Mouse (Mus musculus): ENCODE data around the gene Nob1. TPM values are rescaled to one million over a fixed set of nuclear protein-coding genes. Genes with fewer than 3 reads are reported as not detected.

Gene Nob1
- polyA plus RNA-seq, 1 experiment from 2014 or later, result 55.5 TPM

DNA sequence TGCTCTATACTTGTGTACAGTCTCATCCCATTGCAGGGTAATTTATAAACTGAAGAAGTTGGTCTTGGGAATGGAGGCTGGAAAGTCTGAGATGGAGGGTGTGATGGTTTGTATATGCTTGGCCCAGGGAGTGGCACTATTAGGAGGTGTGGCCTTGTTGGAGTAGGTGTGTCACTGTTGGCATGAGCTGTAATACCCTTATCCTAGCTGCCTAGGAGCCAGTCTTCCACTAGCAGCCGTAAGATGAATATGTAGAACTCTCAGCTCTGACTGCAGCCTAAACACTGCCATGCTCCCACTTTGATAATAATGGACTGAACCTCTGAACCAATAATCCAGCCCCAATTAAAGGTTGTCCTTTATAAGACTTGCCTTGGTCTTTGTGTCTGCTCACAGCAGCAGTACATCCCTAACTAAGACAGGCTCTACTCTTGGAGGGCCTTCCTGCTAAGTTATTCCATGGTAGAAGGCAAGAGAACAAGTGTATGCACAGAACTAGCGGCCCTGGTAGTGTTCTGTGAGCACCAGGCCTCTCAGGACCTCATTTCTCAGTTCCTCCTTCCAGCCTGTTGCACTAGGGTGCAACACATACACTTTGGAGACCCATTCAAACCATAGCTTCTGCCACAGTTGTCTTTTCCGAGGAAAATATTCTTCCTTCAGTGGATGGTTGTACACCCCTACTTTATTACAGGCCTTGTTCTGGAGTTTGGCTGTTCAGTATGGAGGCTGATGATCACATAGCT is 15.2 kb upstream of the Nob1 start:
- no peak overlapping the region for H3K27ac ChIP-seq (ENCODE audit: low read length)
- 84% methylated on average over 3 of the region's 3 CpGs for WGBS

DNA sequence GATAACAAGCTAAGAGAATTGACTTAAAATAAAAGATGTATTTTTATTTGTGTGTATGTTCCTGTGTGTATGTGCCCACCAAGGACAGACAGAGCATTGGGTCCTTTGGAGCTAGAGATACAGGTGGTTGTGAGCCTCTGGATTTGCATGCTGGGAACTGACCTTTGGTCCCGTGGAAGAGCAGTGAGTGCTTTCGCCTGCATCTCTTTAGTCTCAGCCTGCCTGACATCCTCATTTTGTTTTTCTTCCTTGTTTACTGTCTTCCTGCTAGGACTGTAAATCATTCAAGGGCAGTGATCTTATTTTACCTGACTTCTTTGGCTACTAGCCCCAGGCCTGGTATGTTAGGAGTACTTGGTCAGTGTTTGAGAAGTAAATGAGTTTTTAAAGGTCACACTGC is 12.9 kb upstream of the Nob1 start:
- Histone ChIP-seq H3K4me2 (ENCODE audit: low read depth, low read length) (no peak overlapping the region), H3K27ac (ENCODE audit: low read length) (no peak overlapping the region), H3K9ac (ENCODE audit: low read length) (no peak overlapping the region), H3K4me3 (ENCODE audit: low read length) (no peak overlapping the region), H3K27me3 (ENCODE audit: control insufficient read depth, insufficient read depth, low read length) (no peaks in the 10 kb centered on the region), H3K9me3 (replicated peaks; ENCODE audit: control insufficient read depth, low read length) (no peaks in the 10 kb centered on the region), H3K36me3 (ENCODE audit: control insufficient read depth, insufficient read depth) (no peaks in the 10 kb centered on the region), H3K4me1 (ENCODE audit: control insufficient read depth, insufficient read depth, low read length) (peaks cover 7% of the 10 kb centered on the region; the same call in 1 of the 2 replicates)
- WGBS, result 67% methylated on average over 2 of the region's 2 CpGs
- ATAC-seq (replicated peaks; ENCODE audit: extremely low read depth, insufficient read depth, low FRiP score), result no peak

More for the DNA sequence above, 15.2 kb upstream of the Nob1 start:
- no peaks in the 10 kb centered on the region for H3K9me3 ChIP-seq (replicated peaks; ENCODE audit: control insufficient read depth, low read length)
- no peak for ATAC-seq (replicated peaks; ENCODE audit: extremely low read depth, insufficient read depth, low FRiP score)
- no peaks in the 10 kb centered on the region for H3K27me3 ChIP-seq (ENCODE audit: control insufficient read depth, insufficient read depth, low read length)
- H3K4me1 ChIP-seq (ENCODE audit: control insufficient read depth, insufficient read depth, low read length), result peaks cover 10% of the 10 kb centered on the region; the same call in 1 of the 2 replicates
- no peaks in the 10 kb centered on the region for H3K36me3 ChIP-seq (ENCODE audit: control insufficient read depth, insufficient read depth)
- H3K4me2 ChIP-seq (ENCODE audit: low read depth, low read length), result no peak overlapping the region
- H3K9ac ChIP-seq (ENCODE audit: low read length), result no peak overlapping the region
- H3K4me3 ChIP-seq (ENCODE audit: low read length), result no peak overlapping the region

DNA sequence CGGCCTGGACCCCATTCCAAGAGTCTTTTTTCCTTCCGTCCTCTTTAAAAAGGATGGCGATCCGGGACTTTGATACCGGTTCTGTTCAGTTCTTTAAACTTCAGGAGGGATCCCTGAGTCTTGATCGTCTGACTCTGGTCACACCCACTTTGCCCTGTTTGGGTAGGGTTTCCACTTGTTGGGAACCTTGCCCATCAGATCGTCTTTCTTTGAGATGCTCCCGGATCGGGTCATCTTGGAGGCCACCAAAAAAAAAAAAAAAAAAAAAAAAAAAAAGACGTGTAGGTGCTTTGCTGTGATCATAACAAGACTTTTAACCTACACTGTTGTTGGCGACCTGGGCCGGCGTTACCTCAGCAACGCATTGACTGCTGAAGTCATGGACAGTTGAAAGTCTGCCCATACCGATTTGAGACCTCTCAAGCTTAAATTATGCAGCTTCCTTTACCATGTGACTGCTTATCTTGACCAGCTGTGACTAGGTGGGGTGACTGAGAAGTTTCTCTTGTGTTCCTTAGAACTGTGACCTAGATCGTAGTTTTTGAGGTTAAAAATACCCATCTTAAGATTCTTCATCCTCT is 12.1 kb upstream of the Nob1 start:
- Histone ChIP-seq H3K9me3 (replicated peaks; ENCODE audit: control insufficient read depth, low read length) (no peaks in the 10 kb centered on the region), H3K4me1 (ENCODE audit: control insufficient read depth, insufficient read depth, low read length) (peaks cover 7% of the 10 kb centered on the region; the same call in 1 of the 2 replicates), H3K27me3 (ENCODE audit: control insufficient read depth, insufficient read depth, low read length) (no peaks in the 10 kb centered on the region), H3K27ac (ENCODE audit: low read length) (peak overlapping the region; percentile 78), H3K9ac (ENCODE audit: low read length) (peak overlapping the region; percentile 81), H3K4me3 (ENCODE audit: low read length) (peak overlapping the region; percentile 68), H3K36me3 (ENCODE audit: control insufficient read depth, insufficient read depth) (no peaks in the 10 kb centered on the region), H3K4me2 (ENCODE audit: low read depth, low read length) (peak overlapping the region; percentile 69)
- ATAC-seq (replicated peaks; ENCODE audit: extremely low read depth, insufficient read depth, low FRiP score), result peak; percentile 28; the same call in 1 of the 2 replicates
- WGBS, result 7% methylated on average over 16 of the region's 16 CpGs

DNA sequence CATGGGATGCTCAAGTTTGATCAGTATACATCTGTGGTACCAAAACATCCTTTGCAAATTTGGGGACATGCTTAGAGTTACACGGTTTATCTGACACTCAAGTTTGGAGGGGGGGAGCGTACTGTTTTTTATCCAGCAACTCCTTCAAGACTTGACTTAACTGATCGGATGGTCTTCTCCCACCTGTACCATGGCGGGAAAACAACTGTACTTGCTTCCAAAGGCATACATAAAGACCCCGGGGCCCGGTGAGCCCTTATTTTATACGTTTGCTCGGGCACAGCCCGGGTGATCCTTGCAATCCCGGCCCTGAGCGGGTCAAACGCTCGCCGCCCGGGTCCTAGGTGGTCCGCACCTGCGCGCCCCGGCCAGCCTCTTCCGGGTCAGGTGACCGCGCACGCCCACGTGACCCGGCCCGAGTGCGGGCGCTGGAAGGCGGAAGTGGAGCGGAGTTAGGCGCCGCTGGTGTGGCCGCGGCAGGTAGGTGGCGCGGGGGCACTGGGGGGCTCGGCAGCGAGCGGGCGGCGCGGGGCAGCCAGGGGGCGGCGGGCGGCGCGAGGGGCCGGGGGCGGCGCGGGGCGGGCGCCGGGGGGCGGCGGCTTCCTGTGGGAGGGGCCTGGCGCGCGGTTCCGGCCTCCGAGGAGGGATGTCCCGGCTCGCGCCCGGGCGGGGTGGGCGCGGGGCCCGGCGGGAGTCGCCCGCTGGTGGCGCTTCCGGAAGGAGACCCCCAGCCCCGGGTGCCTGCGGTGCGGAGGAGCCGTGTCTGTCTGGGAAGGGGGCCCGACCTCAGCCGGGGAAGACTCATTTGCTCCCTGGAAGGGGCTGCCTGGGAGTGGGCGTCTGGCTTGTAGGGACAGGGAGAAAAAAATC is 11.3 kb upstream of the Nob1 start, which contains the start of gene Wwp2:
Gene Wwp2 (plus strand): TSS at position 404 of the 870 bp plus-strand sequence.
- Histone ChIP-seq H3K36me3 (ENCODE audit: control insufficient read depth, insufficient read depth) (no peaks in the 10 kb centered on the region), H3K27ac (ENCODE audit: low read length) (peak within 1 kb of the TSS; percentile 78), H3K4me2 (ENCODE audit: low read depth, low read length) (peak within 1 kb of the TSS; percentile 76), H3K27me3 (ENCODE audit: control insufficient read depth, insufficient read depth, low read length) (no peaks in the 10 kb centered on the region), H3K4me1 (ENCODE audit: control insufficient read depth, insufficient read depth, low read length) (peaks cover 7% of the 10 kb centered on the region; the same call in 1 of the 2 replicates), H3K9me3 (replicated peaks; ENCODE audit: control insufficient read depth, low read length) (no peaks in the 10 kb centered on the region), H3K4me3 (ENCODE audit: low read length) (peak within 1 kb of the TSS; percentile 68), H3K9ac (ENCODE audit: low read length) (peak within 1 kb of the TSS; percentile 81)
- peak; percentile 87 for ATAC-seq (replicated peaks; ENCODE audit: extremely low read depth, insufficient read depth, low FRiP score)
- under 1% methylated on average over 64 of the region's 81 CpGs for WGBS

DNA sequence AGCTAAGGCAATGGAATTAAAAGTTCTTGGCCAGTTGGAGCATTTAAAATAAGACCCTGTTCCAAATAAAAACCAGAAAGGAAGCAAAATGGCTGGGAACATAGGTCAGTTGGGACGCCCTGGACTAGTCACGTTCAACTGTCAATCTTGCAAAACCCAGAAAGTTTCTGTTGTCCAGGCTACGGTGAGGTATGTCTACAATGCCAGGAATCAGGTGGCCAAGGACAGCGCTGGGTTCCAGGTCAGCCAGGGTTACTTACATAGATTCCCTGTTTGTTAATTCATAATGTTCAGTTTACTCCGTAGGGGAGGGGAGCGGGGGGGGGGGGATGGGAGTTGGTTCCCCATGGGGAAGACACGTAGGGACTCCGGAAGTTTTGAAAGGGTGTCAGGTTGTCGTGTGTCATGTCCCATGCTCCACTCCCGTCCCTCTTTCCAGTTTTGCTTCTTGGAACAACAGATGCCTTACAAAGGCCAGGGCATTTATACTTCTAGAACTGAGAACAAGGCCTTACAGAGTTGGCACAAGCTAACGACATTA is 10.6 kb upstream of the Nob1 start:
- Histone ChIP-seq H3K36me3 (ENCODE audit: control insufficient read depth, insufficient read depth) (no peaks in the 10 kb centered on the region), H3K9me3 (replicated peaks; ENCODE audit: control insufficient read depth, low read length) (no peaks in the 10 kb centered on the region), H3K9ac (ENCODE audit: low read length) (peak overlapping the region; percentile 81), H3K4me3 (ENCODE audit: low read length) (peak overlapping the region; percentile 68), H3K27me3 (ENCODE audit: control insufficient read depth, insufficient read depth, low read length) (0 out of 2 replicates have a peak, but pooled peaks cover 2% of the 10 kb centered on the region), H3K4me2 (ENCODE audit: low read depth, low read length) (peak overlapping the region; percentile 76), H3K4me1 (ENCODE audit: control insufficient read depth, insufficient read depth, low read length) (peaks cover 7% of the 10 kb centered on the region; the same call in 1 of the 2 replicates), H3K27ac (ENCODE audit: low read length) (peak overlapping the region; percentile 78; the same call in 1 of the 2 replicates)
- 24% methylated on average over 11 of the region's 11 CpGs for WGBS
- peak; percentile 4; the same call in 1 of the 2 replicates for ATAC-seq (replicated peaks; ENCODE audit: extremely low read depth, insufficient read depth, low FRiP score)

DNA sequence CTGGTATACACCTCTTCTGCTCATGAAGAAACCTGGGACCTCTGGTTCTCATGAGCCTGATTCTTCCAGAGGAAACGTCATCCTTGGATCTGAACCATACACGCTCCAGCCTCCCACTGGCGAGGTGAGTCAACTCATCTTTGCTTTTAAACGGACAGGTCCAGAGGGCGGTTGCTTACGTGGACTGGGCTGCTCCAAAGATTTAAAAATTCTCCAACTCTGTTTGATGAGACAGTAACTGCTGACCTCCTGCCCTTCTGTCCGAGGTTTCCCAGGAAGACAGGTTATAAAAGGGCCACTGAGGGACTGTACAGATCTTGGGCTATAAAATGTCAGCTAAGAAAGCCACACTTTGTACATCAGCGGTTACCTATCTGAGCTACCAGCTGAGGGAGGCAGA is 6.0 kb upstream of the Nob1 start:
- Histone ChIP-seq H3K4me3 (ENCODE audit: low read length) (no peak overlapping the region), H3K9ac (ENCODE audit: low read length) (no peak overlapping the region), H3K27ac (ENCODE audit: low read length) (no peak overlapping the region), H3K27me3 (ENCODE audit: control insufficient read depth, insufficient read depth, low read length) (0 out of 2 replicates have a peak, but pooled peaks cover 2% of the 10 kb centered on the region), H3K4me1 (ENCODE audit: control insufficient read depth, insufficient read depth, low read length) (peaks cover 4% of the 10 kb centered on the region; the same call in 1 of the 2 replicates), H3K36me3 (ENCODE audit: control insufficient read depth, insufficient read depth) (no peaks in the 10 kb centered on the region), H3K4me2 (ENCODE audit: low read depth, low read length) (no peak overlapping the region), H3K9me3 (replicated peaks; ENCODE audit: control insufficient read depth, low read length) (no peaks in the 10 kb centered on the region)
- ATAC-seq (replicated peaks; ENCODE audit: extremely low read depth, insufficient read depth, low FRiP score), result no peak
- WGBS, result 77% methylated on average over 8 of the region's 8 CpGs

DNA sequence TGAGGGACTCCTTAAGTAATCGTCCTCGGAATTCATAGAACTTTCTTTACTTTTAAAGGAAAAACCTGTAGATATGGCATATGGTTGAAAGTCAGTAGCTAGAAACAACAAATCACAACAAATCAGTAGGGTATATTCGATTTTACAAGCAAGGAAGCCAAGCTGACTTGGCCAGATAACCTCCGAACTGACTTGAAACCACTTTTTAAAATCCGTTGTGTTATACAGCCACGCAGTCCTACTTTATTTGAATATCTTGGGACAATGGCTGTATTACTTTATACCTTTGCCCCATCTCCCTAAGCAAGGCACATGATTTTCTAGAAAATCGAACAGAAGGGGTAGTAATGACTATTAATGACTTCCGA is 363 bp upstream of the Nob1 start:
- H3K4me1 ChIP-seq (ENCODE audit: control insufficient read depth, insufficient read depth, low read length), result peaks cover 13% of the 10 kb centered on the region
- no peaks in the 10 kb centered on the region for H3K9me3 ChIP-seq (replicated peaks; ENCODE audit: control insufficient read depth, low read length)
- H3K4me3 ChIP-seq (ENCODE audit: low read length), result peak overlapping the region; percentile 3; the same call in 1 of the 2 replicates
- H3K9ac ChIP-seq (ENCODE audit: low read length), result no peak overlapping the region
- H3K36me3 ChIP-seq (ENCODE audit: control insufficient read depth, insufficient read depth), result peaks cover 17% of the 10 kb centered on the region
- H3K27ac ChIP-seq (ENCODE audit: low read length), result no peak overlapping the region
- H3K4me2 ChIP-seq (ENCODE audit: low read depth, low read length), result peak overlapping the region; percentile 85
- H3K27me3 ChIP-seq (ENCODE audit: control insufficient read depth, insufficient read depth, low read length), result no peaks in the 10 kb centered on the region
- WGBS, result 40% methylated on average over 8 of the region's 8 CpGs
- no peak for ATAC-seq (replicated peaks; ENCODE audit: extremely low read depth, insufficient read depth, low FRiP score)

DNA sequence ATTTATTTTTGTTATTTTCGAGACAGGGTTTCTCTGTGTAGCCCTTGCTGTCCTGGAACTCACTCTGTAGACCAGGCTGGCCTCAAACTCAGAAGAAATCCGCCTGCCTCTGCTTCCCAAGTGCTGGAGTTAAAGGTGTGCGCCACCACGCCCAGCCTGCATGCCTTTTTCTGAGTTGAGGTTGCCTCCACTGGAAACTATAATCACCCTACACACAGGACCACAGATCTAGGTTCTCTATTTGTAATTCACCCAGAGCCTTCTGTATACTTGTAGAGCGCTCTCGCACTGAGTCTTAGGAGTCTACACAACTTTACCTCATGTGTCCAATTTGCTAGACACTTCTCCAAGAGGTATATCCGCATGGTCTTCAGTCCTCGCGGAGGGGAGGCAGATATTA is 675 bp downstream of the Nob1 start:
- Histone ChIP-seq H3K4me1 (ENCODE audit: control insufficient read depth, insufficient read depth, low read length) (peaks cover 13% of the 10 kb centered on the region), H3K36me3 (ENCODE audit: control insufficient read depth, insufficient read depth) (peaks cover 22% of the 10 kb centered on the region), H3K4me2 (ENCODE audit: low read depth, low read length) (peak overlapping the region; percentile 85), H3K9ac (ENCODE audit: low read length) (peak overlapping the region; percentile 86), H3K27ac (ENCODE audit: low read length) (peak overlapping the region; percentile 50), H3K4me3 (ENCODE audit: low read length) (peak overlapping the region; percentile 81), H3K27me3 (ENCODE audit: control insufficient read depth, insufficient read depth, low read length) (no peaks in the 10 kb centered on the region), H3K9me3 (replicated peaks; ENCODE audit: control insufficient read depth, low read length) (no peaks in the 10 kb centered on the region)
- no peak for ATAC-seq (replicated peaks; ENCODE audit: extremely low read depth, insufficient read depth, low FRiP score)
- 23% methylated on average over 9 of the region's 9 CpGs for WGBS

Data from heart, embryonic 16.5 days (tissue).